Mouse (Mus musculus): ENCODE data around the gene Olfr141.

- TF ChIP-seq POLR2A (IDR thresholded peaks at IDR 0.05; ENCODE audit: insufficient read length, low read depth) (no peak), USF1 (IDR thresholded peaks at IDR 0.05; ENCODE audit: low read depth) (no peak), MYOD1 (IDR thresholded peaks at IDR 0.05; ENCODE audit: control insufficient read depth in 1 of 3, insufficient read length in 2 of 3, low read depth in 2 of 3) (no peak), CEBPB (IDR thresholded peaks at IDR 0.05; ENCODE audit: insufficient read depth, poor library complexity, severe bottlenecking) (no peak), E2F4 (IDR thresholded peaks at IDR 0.05; ENCODE audit: insufficient read depth) (no peak), TCF3 (IDR thresholded peaks at IDR 0.05; ENCODE audit: insufficient read length, low read depth) (no peak), TCF12 (IDR thresholded peaks at IDR 0.05; ENCODE audit: insufficient read depth, poor library complexity, severe bottlenecking) (no peak), MAX (IDR thresholded peaks at IDR 0.05; ENCODE audit: low read depth) (no peak), POLR2AphosphoS2 (IDR thresholded peaks at IDR 0.05; ENCODE audit: insufficient read length, low read depth) (no peak), MYOG (IDR thresholded peaks at IDR 0.05; ENCODE audit: control insufficient read depth in 1 of 3, insufficient read depth in 1 of 3, insufficient read length in 2 of 3, low read depth in 2 of 3) (no peak), SRF (IDR thresholded peaks at IDR 0.05; ENCODE audit: control insufficient read depth, insufficient read length, low read depth) (no peak), REST (IDR thresholded peaks at IDR 0.05; ENCODE audit: insufficient read depth, insufficient read length) (no peak)
Measured at GRCm38 (mm10) chr2:86758893-86759292, 50.9 kb downstream of the Olfr141 start, which contains the start of gene Olfr1090.

Measured in myocyte (in vitro differentiated cells).